Comparison of ENCODE assay signal across 29 mouse cellular contexts in the genomic region with DNA sequence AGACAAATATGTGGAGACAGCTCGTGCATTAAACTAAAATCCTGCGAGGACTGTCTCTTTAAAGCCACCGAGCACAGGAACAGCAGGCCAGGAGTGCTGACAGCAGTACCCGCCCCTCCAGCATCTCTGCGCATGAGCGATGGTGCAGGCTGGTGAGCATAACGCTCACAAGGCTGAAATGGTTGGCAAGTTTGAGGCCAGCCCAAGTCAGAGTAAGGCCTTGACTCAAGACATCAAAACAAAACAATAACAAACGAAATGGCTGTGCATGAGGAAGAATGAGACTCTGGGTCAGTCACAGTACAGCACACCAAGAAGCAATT. TPM values are rescaled to one million over a fixed set of nuclear protein-coding genes. Genes with fewer than 3 reads are reported as not detected.
DNase-seq lines count a peak whose midpoint lies in the region; ATAC-seq lines count a peak whose summit lies in the region.
"Had no signal": no experiment of that assay in that cellular context is flagged by ENCODE, and none has a peak within 500 bp of the region (broad histone marks: within the 10 kb centered on the region; RNA-seq: fewer than 3 reads in every experiment).

No protein-coding gene starts in this region.

- H3K9me3 ChIP-seq in kidney, embryonic 15.5 days (replicated peaks) = no peaks in the 10 kb centered on the region
- H3K9me3 ChIP-seq: embryonic facial prominence, embryonic 12.5 days; forebrain, embryonic 12.5 days; heart, embryonic 15.5 days; hindbrain, embryonic 15.5 days; intestine, embryonic 15.5 days; limb, embryonic 12.5 days; lung, embryonic 15.5 days; megakaryocyte, embryonic 14.5 days; midbrain, embryonic 13.5 days; neural tube, embryonic 12.5 days had no signal

- DNase-seq in kidney, adult 18-20 months = peak; percentile 37
- DNase-seq in A20 (ENCODE audit: low read depth, low spot score) = peak; percentile 79
- peak; percentile 74 for DNase-seq in adrenal gland, postnatal 14 days
- DNase-seq in kidney, postnatal 14 days = peak; percentile 60
- no peak for DNase-seq in heart, postnatal 25 days (ENCODE audit: low spot score)
- DNase-seq: B cell, adult 2 months; cerebellum, postnatal 14 days; gastrocnemius, adult 2 months; heart, postnatal 4 days; lung, postnatal 36 days; right cerebral cortex, adult 18-20 months; right cerebral cortex, postnatal 4 days; thymus, postnatal 14 days had no signal

- H3K4me3 ChIP-seq in kidney, embryonic 15.5 days (replicated peaks) = no peak overlapping the region
- H3K4me3 ChIP-seq: embryonic facial prominence, embryonic 12.5 days; erythroblast, embryonic 14.5 days; forebrain, embryonic 12.5 days; gastrocnemius, adult 2 months; heart, embryonic 15.5 days; hindbrain, embryonic 15.5 days; intestine, embryonic 15.5 days; limb, embryonic 12.5 days; lung, embryonic 15.5 days; megakaryocyte, embryonic 14.5 days; midbrain, embryonic 13.5 days; neural tube, embryonic 12.5 days had no signal

- intact Hi-C loops in heart, postnatal 25 days (cut with DNase I) = no loop called here

- no peak overlapping the region for H3K9ac ChIP-seq in kidney, embryonic 15.5 days
- H3K9ac ChIP-seq: embryonic facial prominence, embryonic 12.5 days; forebrain, embryonic 12.5 days; heart, embryonic 15.5 days; hindbrain, embryonic 15.5 days; intestine, embryonic 15.5 days; limb, embryonic 12.5 days; liver, embryonic 14.5 days; lung, embryonic 15.5 days; midbrain, embryonic 13.5 days; neural tube, embryonic 12.5 days had no signal

- no peak overlapping the region for H3K4me2 ChIP-seq in kidney, embryonic 15.5 days
- H3K4me2 ChIP-seq: embryonic facial prominence, embryonic 12.5 days; forebrain, embryonic 12.5 days; heart, embryonic 15.5 days; hindbrain, embryonic 15.5 days; intestine, embryonic 15.5 days; limb, embryonic 12.5 days; lung, embryonic 15.5 days; midbrain, embryonic 13.5 days; neural tube, embryonic 12.5 days had no signal

- no peak for ATAC-seq in kidney, embryonic 15.5 days (replicated peaks; ENCODE audit: low FRiP score)
- ATAC-seq in CD4-positive, CD25-positive, alpha-beta regulatory T cell, adult 4 months = no peak
- ATAC-seq: intestine, embryonic 15.5 days; midbrain, embryonic 13.5 days had no signal

- peaks cover 75% of the 10 kb centered on the region for H3K36me3 ChIP-seq in kidney, embryonic 15.5 days

- WGBS in kidney, embryonic 15.5 days = 57% methylated on average over 8 of the region's 8 CpGs

- peaks cover 25% of the 10 kb centered on the region for H3K4me1 ChIP-seq in kidney, embryonic 15.5 days

- no peak overlapping the region for H3K27ac ChIP-seq in kidney, embryonic 15.5 days
- H3K27ac ChIP-seq: embryonic facial prominence, embryonic 12.5 days; forebrain, embryonic 12.5 days; gastrocnemius, adult 2 months; heart, embryonic 15.5 days; hindbrain, embryonic 15.5 days; intestine, embryonic 15.5 days; limb, embryonic 12.5 days; liver, embryonic 14.5 days; lung, embryonic 15.5 days; midbrain, embryonic 13.5 days; neural tube, embryonic 12.5 days had no signal

- H3K27me3 ChIP-seq in kidney, embryonic 15.5 days = no peaks in the 10 kb centered on the region
- H3K27me3 ChIP-seq: embryonic facial prominence, embryonic 12.5 days; forebrain, embryonic 12.5 days; heart, embryonic 15.5 days; hindbrain, embryonic 15.5 days; intestine, embryonic 15.5 days; limb, embryonic 12.5 days; lung, embryonic 15.5 days; megakaryocyte, embryonic 14.5 days; midbrain, embryonic 13.5 days; neural tube, embryonic 12.5 days had no signal

RNA-seq across cellular contexts. Expression of a gene that starts 2.1 kb away (rescaled TPM):
- 39.9 and 43.6 TPM in 2 replicates for polyA plus RNA-seq in kidney, embryonic 15.5 days (2015; fragmentation: Nextera tagmentation; extraction: Ambion mirVana)
- total RNA-seq in adrenal gland, postnatal 14 days (2021) = 24.5 and 26.4 TPM in 2 replicates
- polyA plus RNA-seq in CD4-positive, CD25-positive, alpha-beta regulatory T cell, adult 4 months (2017; shearing (Covaris generic)) = 1 to 10 TPM; 5.1 to 7.5 TPM
- 10 to 100 TPM; 14.1 to 17.2 TPM for total RNA-seq in heart, postnatal 25 days (2021)

RNA-seq across cellular contexts. Expression of a gene that starts 11.8 kb away (rescaled TPM):
- 74.3 and 76.4 TPM in 2 replicates for polyA plus RNA-seq in kidney, embryonic 15.5 days (2015; fragmentation: Nextera tagmentation; extraction: Ambion mirVana)
- 52.0 and 52.5 TPM in 2 replicates for total RNA-seq in adrenal gland, postnatal 14 days (2021)
- polyA plus RNA-seq in CD4-positive, CD25-positive, alpha-beta regulatory T cell, adult 4 months (2017; shearing (Covaris generic)) = 100 to 1,000 TPM in 1 of 2 experiments, 10 to 100 TPM in 1; 54.0 to 104 TPM
- 10 to 100 TPM; 26.4 to 29.8 TPM for total RNA-seq in heart, postnatal 25 days (2021)

RNA-seq across cellular contexts. Expression of a gene that starts 23.8 kb away (rescaled TPM):
- polyA plus RNA-seq in kidney, embryonic 15.5 days (2015; fragmentation: Nextera tagmentation; extraction: Ambion mirVana) = 0.08 TPM in 2 replicates
- 0.41 and 0.83 TPM in 2 replicates for total RNA-seq in adrenal gland, postnatal 14 days (2021)
- not detected for polyA plus RNA-seq in CD4-positive, CD25-positive, alpha-beta regulatory T cell, adult 4 months (2017; shearing (Covaris generic))
- total RNA-seq in heart, postnatal 25 days (2021) = under 1 TPM in 1 of 2 experiments, not detected in 1; 0.25 TPM
- polyA plus RNA-seq: heart, embryonic 15.5 days; lung, embryonic 15.5 days; neural tube, embryonic 12.5 days had no signal

RNA-seq across cellular contexts. Expression of a gene that starts 39.9 kb away (rescaled TPM):
- 0.14 TPM in 1 of 2 replicates, not detected in the other for polyA plus RNA-seq in kidney, embryonic 15.5 days (2015; fragmentation: Nextera tagmentation; extraction: Ambion mirVana)
- 0.41 and 0.68 TPM in 2 replicates for total RNA-seq in adrenal gland, postnatal 14 days (2021)
- polyA plus RNA-seq in CD4-positive, CD25-positive, alpha-beta regulatory T cell, adult 4 months (2017; shearing (Covaris generic)) = not detected
- total RNA-seq in heart, postnatal 25 days (2021) = not detected
- total RNA-seq: gastrocnemius, adult 2 months; heart, adult 8-10 months; MEL had no signal
- polyA plus RNA-seq: erythroblast, embryonic 14.5 days; heart, embryonic 15.5 days had no signal

RNA-seq across cellular contexts. Expression of a gene that starts 47.4 kb away (rescaled TPM):
- 3.2 and 3.3 TPM in 2 replicates for polyA plus RNA-seq in kidney, embryonic 15.5 days (2015; fragmentation: Nextera tagmentation; extraction: Ambion mirVana)
- total RNA-seq in adrenal gland, postnatal 14 days (2021) = 6.9 and 7.6 TPM in 2 replicates
- polyA plus RNA-seq in CD4-positive, CD25-positive, alpha-beta regulatory T cell, adult 4 months (2017; shearing (Covaris generic)) = under 1 TPM; 0.19 to 0.35 TPM
- total RNA-seq in heart, postnatal 25 days (2021) = 1 to 10 TPM; 4.8 to 5.7 TPM
